Mouse (Mus musculus) gastrocnemius, postnatal 25 days (tissue): Measurements from ENCODE around the gene Atp1b4. TPM values are rescaled to one million over a fixed set of nuclear protein-coding genes. Genes with fewer than 3 reads are reported as not detected.
"Not testable (repeated sequence)": the region's sequence is repeated elsewhere in the genome, so short reads cannot be mapped to it uniquely, and the experiment has no call there.

Experiments used
- DNase-seq: peaks from one replicate; pipeline ENCODE4 v3.0.0; 2022
- long read RNA-seq, 2 experiments: library from polyadenylated mRNA; stranded (forward); transcript quantifications; one replicate each; pipeline ENCODE4 v2.0.0; 2021
- total RNA-seq, 2 experiments: library from RNA; stranded (reverse); gene quantifications; 1 replicate in 1 of 2; 2 replicates in 1 of 2; pipeline ENCODE4 v1.2.3; 2021

Atp1b4 gene
- 10 to 100 TPM in 1 of 2 experiments, 1 to 10 TPM in 1; 7.3 to 10.9 TPM for total RNA-seq
- long read RNA-seq, experiment 1, full-length matches to known transcripts = 1 of 6 reads
- long read RNA-seq, experiment 1, partial matches to known transcripts = 5 of 6 reads
- long read RNA-seq, experiment 1, other reads (novel, unspliced or antisense) = 0 of 6 reads
- long read RNA-seq, experiment 2, full-length matches to known transcripts = 2 of 7 reads
- long read RNA-seq, experiment 2, partial matches to known transcripts = 1 of 7 reads
- long read RNA-seq, experiment 2, other reads (novel, unspliced or antisense) = 4 of 7 reads

- DNase-seq = no peak
Measured at GRCm38 (mm10) chrX:38315884-38316283, at the start of gene Atp1b4. Gene Atp1b4, plus strand, starts transcription at chrX:38316184.

GRCm38 (mm10) chrX:38308597-38308996, 7.4 kb upstream of the Atp1b4 start:
- DNase-seq = no peak

- DNase-seq = no peak
Measured at GRCm38 (mm10) chrX:38311054-38311453, 4.9 kb upstream of the Atp1b4 start.

- DNase-seq = no peak
Measured at GRCm38 (mm10) chrX:38312910-38313625, 2.9 kb upstream of the Atp1b4 start.

GRCm38 (mm10) chrX:38313626-38314210, 2.3 kb upstream of the Atp1b4 start:
- DNase-seq = peak; percentile 61

- DNase-seq = no peak
Measured at GRCm38 (mm10) chrX:38330695-38331406, 14.9 kb downstream of the Atp1b4 start.

- DNase-seq = no peak
Measured at GRCm38 (mm10) chrX:38334329-38335279, 18.6 kb downstream of the Atp1b4 start.

GRCm38 (mm10) chrX:38362016-38362415, 46.0 kb downstream of the Atp1b4 start:
- no peak for DNase-seq

GRCm38 (mm10) chrX:38364621-38365020, 48.6 kb downstream of the Atp1b4 start:
- not testable (repeated sequence) for DNase-seq

GRCm38 (mm10) chrX:38373169-38373568, 57.2 kb downstream of the Atp1b4 start:
- not testable (repeated sequence) for DNase-seq

Other genes starting within 250 kb of the Atp1b4 start
- gene Rhox10, start 249.7 kb upstream of the Atp1b4 start, total RNA-seq = not detected
- gene Rhox11, start 231.0 kb upstream of the Atp1b4 start, total RNA-seq = not detected
- not detected for gene Rhox12, start 205.3 kb upstream of the Atp1b4 start, total RNA-seq
- gene Rhox13, start 195.0 kb upstream of the Atp1b4 start, total RNA-seq = not detected
- 1 to 10 TPM; 6.1 to 6.2 TPM for gene Zbtb33, start 126.4 kb upstream of the Atp1b4 start, total RNA-seq
- gene Tmem255a, start 63.7 kb upstream of the Atp1b4 start, total RNA-seq = under 1 TPM; 0.49 to 0.75 TPM
- 10 to 100 TPM; 60.1 to 68.8 TPM for gene Lamp2, start 140.3 kb downstream of the Atp1b4 start, total RNA-seq